Mouse (Mus musculus) 3134 (cell line): Measurements from ENCODE around the gene Negr1.

Experiments used
- DNase-seq: peaks from one replicate; pipeline ENCODE4 v3.0.0-alpha.2; 2011; ENCODE audit warnings: low spot score; ENCODE audit not compliant: insufficient read length; ENCODE audit errors: extremely low read depth

Gene Negr1

DNA sequence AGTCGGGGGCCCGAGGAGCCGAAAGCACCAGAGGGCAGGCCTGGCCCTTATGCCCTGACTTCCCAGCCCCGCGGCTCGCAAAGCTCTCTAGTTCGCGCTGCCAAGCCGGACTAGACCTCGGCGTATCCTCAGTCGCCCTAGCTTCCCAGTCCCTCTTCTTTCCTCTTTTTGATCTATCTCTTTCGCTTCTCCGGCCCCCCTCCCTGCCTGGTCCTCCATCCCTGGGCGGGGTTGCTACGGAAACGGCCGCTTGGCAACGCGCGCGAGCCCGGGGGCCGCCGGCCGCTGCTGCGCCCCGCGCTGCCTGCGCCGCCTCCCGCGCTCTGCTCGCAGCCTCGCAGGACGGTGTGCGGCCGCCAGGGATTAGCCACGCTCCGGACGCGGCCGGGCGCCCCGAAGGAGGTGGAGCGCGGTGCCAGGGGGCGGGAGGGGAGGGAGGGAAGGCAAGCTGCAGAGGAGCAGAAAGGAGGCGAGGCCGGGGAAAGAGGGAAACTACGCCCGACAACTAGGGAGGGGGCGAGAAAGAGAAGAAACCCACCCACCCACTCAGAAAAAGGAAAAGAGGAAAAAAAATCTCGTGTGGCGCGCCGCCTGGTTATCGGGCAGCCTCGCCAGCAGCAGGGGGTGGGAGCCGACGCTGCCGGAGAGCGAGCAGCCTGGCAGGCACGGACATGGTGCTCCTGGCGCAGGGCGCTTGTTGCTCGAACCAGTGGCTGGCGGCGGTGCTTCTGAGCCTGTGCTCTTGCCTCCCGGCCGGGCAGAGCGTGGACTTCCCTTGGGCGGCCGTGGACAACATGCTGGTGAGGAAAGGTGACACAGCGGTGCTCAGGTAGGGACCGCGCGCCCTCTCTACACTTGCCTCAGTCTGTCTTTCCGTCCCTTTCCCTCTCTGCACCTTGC is at the start of gene Negr1:
Gene Negr1, plus strand, starts transcription at position 271 of the 900 bp plus-strand sequence.
- DNase-seq, result no peak

GRCm38 (mm10) chr3:156526461-156526933 is 35.1 kb upstream of the Negr1 start:
- DNase-seq, result no peak

DNA sequence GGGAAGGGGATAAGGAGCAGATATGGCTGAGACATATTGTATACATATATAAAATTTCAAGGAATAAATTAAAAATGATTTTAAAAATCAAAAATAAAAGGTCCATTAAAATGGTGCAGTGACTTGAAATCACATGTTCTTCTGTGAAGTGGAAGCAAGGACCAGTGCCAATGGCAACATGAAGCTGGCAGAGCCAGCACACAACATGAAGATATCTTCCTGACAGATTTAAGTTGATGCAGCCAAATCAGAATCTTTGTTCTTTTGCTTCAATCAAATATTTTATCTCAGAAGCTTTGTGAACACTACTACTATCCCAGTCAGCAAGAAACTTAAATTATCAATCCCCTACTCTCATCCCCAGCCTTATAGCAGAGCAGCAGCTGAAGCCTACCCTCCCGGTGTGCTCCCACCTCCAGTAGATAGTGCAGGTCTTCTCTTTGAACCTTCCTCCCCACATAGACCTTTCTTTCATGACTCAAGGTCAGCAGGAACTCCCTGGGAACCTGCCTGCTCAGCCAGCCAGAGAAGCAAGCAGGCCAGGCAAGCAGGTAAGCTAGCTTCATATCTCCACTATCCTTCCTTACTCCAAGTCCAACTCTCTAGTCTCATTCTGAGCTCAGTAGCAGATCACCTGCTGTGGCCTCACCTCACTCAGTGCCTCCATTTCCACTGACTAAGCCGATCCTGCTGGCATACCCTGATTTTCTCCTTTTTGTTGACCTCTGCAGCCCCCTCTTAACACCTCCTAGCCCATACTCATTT is 34.2 kb upstream of the Negr1 start:
- no peak for DNase-seq

- no peak for DNase-seq
Observed at GRCm38 (mm10) chr3:156559441-156559825, 2.2 kb upstream of the Negr1 start.

GRCm38 (mm10) chr3:156559826-156560471 is 1.6 kb upstream of the Negr1 start:
- no peak for DNase-seq

- peak; percentile 4 for DNase-seq
Observed at GRCm38 (mm10) chr3:156560766-156561165, 828 bp upstream of the Negr1 start.

- no peak for DNase-seq
Observed at GRCm38 (mm10) chr3:156562424-156562785, 811 bp downstream of the Negr1 start.

- DNase-seq, result no peak
Observed at GRCm38 (mm10) chr3:156562796-156563195, 1.2 kb downstream of the Negr1 start.

GRCm38 (mm10) chr3:156563353-156563752 is 1.8 kb downstream of the Negr1 start:
- no peak for DNase-seq

- DNase-seq, result no peak
Observed at GRCm38 (mm10) chr3:156573465-156573864, 11.9 kb downstream of the Negr1 start.

DNA sequence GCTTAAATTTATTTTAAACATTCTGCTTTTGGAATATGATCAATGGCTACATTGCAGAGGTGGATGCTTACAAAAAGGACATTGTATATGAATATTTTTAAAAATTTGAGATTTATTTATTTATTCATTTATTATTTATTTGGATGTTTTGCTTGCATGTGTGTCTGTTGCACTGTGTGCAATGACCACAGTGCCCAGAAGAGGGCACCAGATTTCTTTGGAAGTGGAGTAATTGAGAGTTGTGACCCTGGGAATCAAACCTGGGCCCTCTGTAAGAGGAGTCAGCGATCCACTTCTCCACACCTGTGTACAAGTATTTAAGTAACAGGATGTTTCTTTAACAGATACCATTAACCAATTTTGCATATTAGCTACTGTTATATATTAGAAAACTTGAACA is 14.7 kb downstream of the Negr1 start:
- DNase-seq, result no peak

DNA sequence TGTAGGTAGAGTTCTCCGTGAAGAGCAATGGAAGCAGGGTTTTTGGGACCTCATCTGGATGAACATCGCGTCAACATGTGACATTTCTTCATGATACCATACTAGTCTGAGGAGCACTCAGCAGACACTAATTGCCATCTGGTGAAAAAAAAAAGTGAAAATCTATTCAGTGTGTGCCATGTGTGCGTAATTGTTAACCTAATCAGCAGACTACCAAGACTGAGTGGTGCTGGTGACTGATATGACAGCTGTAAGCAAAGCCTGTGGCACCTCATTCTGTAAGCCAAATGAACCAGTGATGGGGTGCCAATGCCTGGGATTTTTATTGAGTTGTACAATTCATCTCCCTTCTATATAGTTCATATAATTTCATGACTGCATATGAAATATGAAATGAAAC is 29.0 kb downstream of the Negr1 start:
- no peak for DNase-seq

DNA sequence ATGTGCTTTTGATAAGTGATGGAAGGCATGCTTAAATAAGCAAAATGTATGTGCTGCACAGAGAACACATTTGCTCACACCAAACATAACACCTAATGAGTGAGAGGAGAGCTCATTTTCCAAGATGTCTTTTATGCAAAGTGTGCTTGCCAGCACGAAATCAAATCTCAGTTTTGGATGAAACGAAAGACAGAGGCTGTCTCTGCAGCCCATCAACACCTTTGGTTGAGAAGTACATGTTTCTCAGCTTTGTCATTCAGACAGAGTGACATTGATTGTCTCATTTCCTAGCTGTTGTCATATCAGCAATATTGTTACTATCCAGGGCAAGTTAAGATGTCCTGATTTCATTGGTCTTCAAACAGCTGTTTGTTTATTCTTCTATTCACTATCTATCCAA is 29.5 kb downstream of the Negr1 start:
- DNase-seq, result no peak

DNA sequence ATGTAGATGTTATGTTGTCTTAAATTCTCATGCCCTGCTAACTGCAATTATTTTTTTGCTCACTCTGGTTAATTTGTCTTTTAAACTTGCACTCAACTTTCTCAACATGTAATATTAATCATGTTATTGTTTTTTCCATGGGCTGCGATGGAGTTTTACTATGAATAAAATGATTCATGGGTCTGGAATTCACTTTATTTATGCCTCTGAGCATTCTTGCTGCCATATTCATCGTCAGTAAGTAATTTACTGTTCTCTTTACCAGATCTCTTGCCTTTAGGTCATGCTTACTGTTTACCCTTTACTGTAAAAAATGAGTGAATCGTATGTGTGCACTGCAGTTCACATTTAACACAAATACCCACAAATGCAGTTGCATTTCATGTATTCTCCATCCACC is 45.3 kb downstream of the Negr1 start:
- DNase-seq, result no peak

DNA sequence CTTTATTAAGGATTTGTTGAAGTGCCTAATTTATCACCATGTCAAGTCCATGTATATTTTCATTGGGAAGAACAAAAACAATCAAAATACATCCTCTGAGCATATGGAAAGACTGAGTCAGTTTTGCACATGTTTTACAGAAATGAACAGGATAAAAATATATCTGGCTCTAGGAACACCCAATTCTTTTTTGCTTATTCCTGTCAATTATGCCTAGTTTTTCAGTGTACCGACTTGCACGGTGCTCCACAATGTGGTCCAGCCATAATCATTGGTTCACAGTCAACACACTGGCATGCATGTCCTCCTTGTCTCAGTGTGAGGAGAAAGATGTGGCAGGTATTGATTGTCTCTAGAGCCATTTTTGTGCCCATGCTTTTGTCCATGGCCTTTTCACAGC is 58.3 kb downstream of the Negr1 start:
- DNase-seq, result no peak

DNA sequence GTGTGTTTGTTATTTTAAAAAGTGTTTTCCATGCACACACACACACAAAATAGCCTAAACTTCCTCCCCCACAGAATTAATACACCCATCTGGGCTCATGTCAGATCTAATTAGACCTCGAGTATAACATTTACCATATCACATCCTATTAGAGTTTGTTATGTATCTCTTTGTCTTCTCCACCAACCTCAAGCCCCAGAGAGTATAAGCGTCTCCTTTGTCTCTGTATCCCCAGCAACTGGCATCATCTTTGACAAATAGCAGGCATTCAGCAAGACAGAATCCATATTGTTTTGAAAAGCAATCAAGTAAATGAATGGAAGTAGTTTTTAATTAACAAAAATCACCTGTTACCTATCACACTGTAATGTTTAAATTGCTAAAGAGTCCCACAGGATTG is 67.0 kb downstream of the Negr1 start:
- DNase-seq, result no peak

DNA sequence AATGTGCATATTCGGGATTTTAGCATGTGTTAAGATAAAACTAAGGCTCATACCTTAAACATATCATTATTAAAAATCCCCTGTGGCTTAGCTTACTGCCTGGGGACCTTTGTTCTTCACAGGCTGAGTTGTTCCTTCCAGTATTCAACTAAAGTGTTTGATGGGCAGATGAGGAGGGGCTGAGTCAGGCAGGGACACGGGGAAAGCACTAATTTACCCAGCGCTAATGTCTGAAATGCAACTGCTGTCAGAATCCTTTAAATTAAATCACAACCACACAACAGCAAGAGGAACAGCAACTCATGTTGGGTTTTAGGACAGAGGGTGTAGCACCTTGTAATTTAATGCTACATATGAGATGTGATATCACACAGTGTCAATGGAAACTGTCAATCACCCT is 71.3 kb downstream of the Negr1 start:
- DNase-seq, result no peak

DNA sequence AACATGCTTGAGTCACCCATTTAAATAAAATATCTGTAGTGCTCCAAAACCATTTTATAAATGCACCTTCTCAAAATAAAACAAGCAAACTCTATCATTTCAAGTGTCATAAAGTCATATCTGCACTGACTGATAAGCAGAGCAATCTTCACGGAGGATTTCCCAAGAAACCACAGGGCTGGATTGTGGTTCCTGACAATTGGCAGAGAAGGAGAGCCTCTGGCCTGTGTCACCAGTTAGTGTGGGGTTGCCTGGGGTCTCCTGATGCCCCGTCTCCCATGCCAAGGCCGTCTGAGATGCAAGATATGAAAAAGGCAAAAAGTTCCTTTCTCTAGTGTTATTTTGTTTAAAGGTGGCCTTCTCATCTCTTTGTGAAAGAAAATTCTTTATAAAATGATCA is 77.8 kb downstream of the Negr1 start:
- DNase-seq, result no peak

- no peak for DNase-seq
Observed at GRCm38 (mm10) chr3:156643710-156644363, 82.2 kb downstream of the Negr1 start.

- DNase-seq, result no peak
Observed at GRCm38 (mm10) chr3:156648378-156648777, 86.8 kb downstream of the Negr1 start.

GRCm38 (mm10) chr3:156662553-156662952 is 101.0 kb downstream of the Negr1 start:
- DNase-seq, result no peak
